Mouse (Mus musculus) neural tube, embryonic 14.5 days (tissue): ENCODE results near the gene Gm11492. TPM values are rescaled to one million over a fixed set of nuclear protein-coding genes. Genes with fewer than 3 reads are reported as not detected.

Source experiments
- polyA plus RNA-seq: library from polyadenylated mRNA; unstranded; fragments of >200 nt; fragmentation: Nextera tagmentation; extraction: Ambion mirVana; gene quantifications from 2 replicates; pipeline ENCODE4 v1.2.1, GENCODE M21; 2014

Gm11492 gene
- polyA plus RNA-seq, 1 experiment from 2014 or later = not detected

Other genes with a start within 250 kb of the Gm11492 start
- gene Ppm1e, start 207.6 kb upstream of the Gm11492 start, polyA plus RNA-seq = 39.3 and 40.2 TPM in 2 replicates
- 4.9 and 6.0 TPM in 2 replicates for gene Rad51c, start 161.7 kb upstream of the Gm11492 start, polyA plus RNA-seq
- gene Tex14, start 161.6 kb upstream of the Gm11492 start, polyA plus RNA-seq = 0.51 and 0.64 TPM in 2 replicates
- gene Sept4, start 2.2 kb downstream of the Gm11492 start, polyA plus RNA-seq = 24.8 and 30.0 TPM in 2 replicates
- gene Mtmr4, start 25.5 kb downstream of the Gm11492 start, polyA plus RNA-seq = 51.0 and 66.8 TPM in 2 replicates
- 0.33 and 0.62 TPM in 2 replicates for gene Hsf5, start 50.5 kb downstream of the Gm11492 start, polyA plus RNA-seq
- 0.71 and 1.1 TPM in 2 replicates for gene Rnf43, start 96.1 kb downstream of the Gm11492 start, polyA plus RNA-seq
- 137 and 139 TPM in 2 replicates for gene Supt4a, start 170.9 kb downstream of the Gm11492 start, polyA plus RNA-seq
- 47.8 and 55.2 TPM in 2 replicates for gene Tspoap1, start 193.9 kb downstream of the Gm11492 start, polyA plus RNA-seq
- gene Mpo, start 226.9 kb downstream of the Gm11492 start, polyA plus RNA-seq = 0.31 and 2.2 TPM in 2 replicates